Mouse (Mus musculus) gastrocnemius, adult 2 months (tissue): Measurements from ENCODE around the gene Txnrd3. TPM values are rescaled to one million over a fixed set of nuclear protein-coding genes. Genes with fewer than 3 reads are reported as not detected.

Experiments
- DNase-seq: peaks from one replicate; pipeline ENCODE4 v3.0.0; 2022
- H3K27ac ChIP-seq: fragments of 200-600 bp; 2 replicates; pipeline ENCODE4 v1.8.1; 2022; ENCODE audit warnings: mild to moderate bottlenecking
- H3K4me3 ChIP-seq: fragments of 200-600 bp; 2 replicates; pipeline ENCODE4 v1.8.1; 2022; ENCODE audit warnings: mild to moderate bottlenecking, moderate library complexity
- CTCF ChIP-seq: fragments of 200-600 bp; IDR thresholded peaks from 2 replicates; pipeline ENCODE4 v1.8.1; 2022; ENCODE audit warnings: antibody characterized with exemption, mild to moderate bottlenecking, moderate library complexity
- intact Hi-C: fragments of 180-260 bp; cut with DNase I; formaldehyde crosslinking; loops from one replicate; pipeline ENCODE4 v1.15.1; 2025
- total RNA-seq, 2 experiments: library from RNA; stranded (reverse); gene quantifications; 2 replicates each; pipeline ENCODE4 v1.2.3; 2021

Gene Txnrd3
- total RNA-seq, 2 experiments from 2014 or later = 3.4 to 4.4 TPM

GRCm38 (mm10) chr6:89628045-89628785 lies 15.6 kb upstream of the Txnrd3 start:
- TF ChIP-seq CTCF = no peak
- intact Hi-C loops = no loop called here

GRCm38 (mm10) chr6:89631809-89632562 lies 11.8 kb upstream of the Txnrd3 start:
- peak; percentile 92 for TF ChIP-seq CTCF
- peak overlapping the region; percentile 39 for H3K4me3 ChIP-seq
- H3K27ac ChIP-seq = 0 out of 2 replicates have a peak overlapping the region, but pooled peaks have one; percentile 29
- intact Hi-C loops = loop anchor here (2.0 to 5.0 kb wide), 3 partner anchors 80 to 701 kb away; partner anchors contain the start of gene Plxna1
- DNase-seq = peak; percentile 81

More at GRCm38 (mm10) chr6:89628045-89628785, 15.6 kb upstream of the Txnrd3 start:
- Histone ChIP-seq H3K4me3 (no peak overlapping the region), H3K27ac (no peak overlapping the region)
- DNase-seq = no peak

- H3K4me3 ChIP-seq = no peak overlapping the region
- no peak for TF ChIP-seq CTCF
- intact Hi-C loops = loop anchor here (2.0 to 5.0 kb wide), 3 partner anchors 81 to 702 kb away; partner anchors contain the start of gene Plxna1
- H3K27ac ChIP-seq = no peak overlapping the region
- DNase-seq = no peak
Observed at GRCm38 (mm10) chr6:89633115-89633514, 10.7 kb upstream of the Txnrd3 start.

GRCm38 (mm10) chr6:89634400-89634799 lies 9.4 kb upstream of the Txnrd3 start:
- DNase-seq = peak; percentile 58
- intact Hi-C loops = loop anchor here (5.0 kb wide), 2 partner anchors 82 to 272 kb away; partner anchors contain the start of gene Plxna1
- Histone ChIP-seq H3K27ac (peak overlapping the region; percentile 48), H3K4me3 (no peak overlapping the region)
- TF ChIP-seq CTCF = no peak

- TF ChIP-seq CTCF = no peak
Observed at GRCm38 (mm10) chr6:89637977-89638376, 5.8 kb upstream of the Txnrd3 start.

GRCm38 (mm10) chr6:89639025-89639424 lies 4.8 kb upstream of the Txnrd3 start:
- H3K4me3 ChIP-seq = no peak overlapping the region
- intact Hi-C loops = no loop called here
- H3K27ac ChIP-seq = no peak overlapping the region
- DNase-seq = peak; percentile 33
- TF ChIP-seq CTCF = peak; percentile 59

More at GRCm38 (mm10) chr6:89637977-89638376, 5.8 kb upstream of the Txnrd3 start:
- intact Hi-C loops = no loop called here
- no peak overlapping the region for H3K27ac ChIP-seq
- no peak for DNase-seq
- H3K4me3 ChIP-seq = no peak overlapping the region

- H3K4me3 ChIP-seq = peak overlapping the region; percentile 83
- H3K27ac ChIP-seq = peak overlapping the region; percentile 94
- TF ChIP-seq CTCF = no peak
- intact Hi-C loops = loop anchor here (5.0 kb wide), 1 partner anchor 47 kb away; the partner anchor contains the start of gene Chchd6
- peak; percentile 94 for DNase-seq
Observed at GRCm38 (mm10) chr6:89644271-89645075, 685 bp downstream of the Txnrd3 start.

- Histone ChIP-seq H3K4me3 (no peak overlapping the region), H3K27ac (no peak overlapping the region)
- no peak for TF ChIP-seq CTCF
- intact Hi-C loops = no loop called here
- no peak for DNase-seq
Observed at GRCm38 (mm10) chr6:89649897-89650296, 6.1 kb downstream of the Txnrd3 start.

- Histone ChIP-seq H3K4me3 (no peak overlapping the region), H3K27ac (no peak overlapping the region)
- TF ChIP-seq CTCF = no peak
- intact Hi-C loops = no loop called here
- no peak for DNase-seq
Observed at GRCm38 (mm10) chr6:89651770-89652169, 8.0 kb downstream of the Txnrd3 start.

- no peak overlapping the region for H3K27ac ChIP-seq
- DNase-seq = no peak
- no peak for TF ChIP-seq CTCF
- H3K4me3 ChIP-seq = no peak overlapping the region
- intact Hi-C loops = no loop called here
Observed at GRCm38 (mm10) chr6:89655011-89655410, 11.2 kb downstream of the Txnrd3 start.

- intact Hi-C loops = no loop called here
- no peak for DNase-seq
- H3K4me3 ChIP-seq = no peak overlapping the region
- TF ChIP-seq CTCF = no peak
- H3K27ac ChIP-seq = no peak overlapping the region
Observed at GRCm38 (mm10) chr6:89658342-89658741, 14.6 kb downstream of the Txnrd3 start.

- intact Hi-C loops = no loop called here
- no peak for TF ChIP-seq CTCF
- no peak overlapping the region for H3K27ac ChIP-seq
- H3K4me3 ChIP-seq = no peak overlapping the region
- no peak for DNase-seq
Observed at GRCm38 (mm10) chr6:89658931-89659330, 15.1 kb downstream of the Txnrd3 start.
